Mouse (Mus musculus): ENCODE measurements around the gene Cux2. TPM values are rescaled to one million over a fixed set of nuclear protein-coding genes. Genes with fewer than 3 reads are reported as not detected.
A peak's percentile ranks its signal among the peaks of the same experiment; 100 is the strongest.

The Cux2 gene
- polyA plus RNA-seq, 1 experiment from 2014 or later, result 7.1 TPM

GRCm38 (mm10) chr5:121824121-121824520 lies 225.8 kb downstream of the Cux2 start:
- H3K4me3 ChIP-seq (replicated peaks), result no peak overlapping the region
- H3K9ac ChIP-seq, result no peak overlapping the region
- H3K27ac ChIP-seq, result peak overlapping the region; percentile 17; the same call in 1 of the 2 replicates
- WGBS, result 61% methylated on average over 4 of the region's 4 CpGs
- H3K9me3 ChIP-seq, result no peaks in the 10 kb centered on the region
- no peaks in the 10 kb centered on the region for H3K27me3 ChIP-seq (replicated peaks)
- H3K4me1 ChIP-seq (replicated peaks), result peaks cover 16% of the 10 kb centered on the region
- no peak for ATAC-seq
- H3K36me3 ChIP-seq, result peaks cover 11% of the 10 kb centered on the region
- no peak overlapping the region for H3K4me2 ChIP-seq (replicated peaks)

GRCm38 (mm10) chr5:121823668-121824067 lies 226.2 kb downstream of the Cux2 start:
- peaks cover 11% of the 10 kb centered on the region for H3K4me1 ChIP-seq (replicated peaks)
- WGBS, result 93% methylated on average over 1 of the region's 1 CpGs
- H3K4me3 ChIP-seq (replicated peaks), result no peak overlapping the region
- H3K27ac ChIP-seq, result no peak overlapping the region
- no peak overlapping the region for H3K4me2 ChIP-seq (replicated peaks)
- no peak for ATAC-seq
- no peaks in the 10 kb centered on the region for H3K9me3 ChIP-seq
- H3K36me3 ChIP-seq, result peaks cover 15% of the 10 kb centered on the region
- no peaks in the 10 kb centered on the region for H3K27me3 ChIP-seq (replicated peaks)
- no peak overlapping the region for H3K9ac ChIP-seq

GRCm38 (mm10) chr5:121822786-121823505 lies 227.0 kb downstream of the Cux2 start:
- peaks cover 22% of the 10 kb centered on the region for H3K36me3 ChIP-seq

GRCm38 (mm10) chr5:121821552-121821951 lies 228.3 kb downstream of the Cux2 start:
- Histone ChIP-seq H3K4me3 (replicated peaks) (no peak overlapping the region), H3K27me3 (replicated peaks) (no peaks in the 10 kb centered on the region), H3K4me1 (replicated peaks) (0 out of 2 replicates have a peak, but pooled peaks cover 7% of the 10 kb centered on the region), H3K36me3 (peaks cover 32% of the 10 kb centered on the region), H3K4me2 (replicated peaks) (no peak overlapping the region), H3K9ac (no peak overlapping the region), H3K9me3 (no peaks in the 10 kb centered on the region), H3K27ac (no peak overlapping the region)
- 75% methylated on average over 5 of the region's 5 CpGs for WGBS
- ATAC-seq, result no peak

More at GRCm38 (mm10) chr5:121822786-121823505, 227.0 kb downstream of the Cux2 start:
- no peak overlapping the region for H3K4me3 ChIP-seq (replicated peaks)
- peaks cover 7% of the 10 kb centered on the region; the same call in 1 of the 2 replicates for H3K4me1 ChIP-seq (replicated peaks)
- H3K9ac ChIP-seq, result no peak overlapping the region
- ATAC-seq, result no peak
- H3K27ac ChIP-seq, result no peak overlapping the region
- H3K4me2 ChIP-seq (replicated peaks), result no peak overlapping the region
- H3K27me3 ChIP-seq (replicated peaks), result no peaks in the 10 kb centered on the region
- 76% methylated on average over 7 of the region's 7 CpGs for WGBS
- H3K9me3 ChIP-seq, result no peaks in the 10 kb centered on the region

GRCm38 (mm10) chr5:121821116-121821515 lies 228.8 kb downstream of the Cux2 start:
- Histone ChIP-seq H3K9me3 (no peaks in the 10 kb centered on the region), H3K4me3 (replicated peaks) (no peak overlapping the region), H3K36me3 (peaks cover 33% of the 10 kb centered on the region), H3K27me3 (replicated peaks) (no peaks in the 10 kb centered on the region), H3K4me1 (replicated peaks) (0 out of 2 replicates have a peak, but pooled peaks cover 7% of the 10 kb centered on the region), H3K27ac (no peak overlapping the region), H3K9ac (no peak overlapping the region), H3K4me2 (replicated peaks) (no peak overlapping the region)
- ATAC-seq, result no peak
- 90% methylated on average over 5 of the region's 5 CpGs for WGBS

- Histone ChIP-seq H3K4me2 (replicated peaks) (no peak overlapping the region), H3K36me3 (peaks cover 37% of the 10 kb centered on the region), H3K27me3 (replicated peaks) (no peaks in the 10 kb centered on the region), H3K4me1 (replicated peaks) (0 out of 2 replicates have a peak, but pooled peaks cover 7% of the 10 kb centered on the region), H3K27ac (no peak overlapping the region), H3K9ac (no peak overlapping the region), H3K9me3 (no peaks in the 10 kb centered on the region), H3K4me3 (replicated peaks) (no peak overlapping the region)
- 79% methylated on average over 3 of the region's 3 CpGs for WGBS
- no peak; the same call in 1 of the 2 replicates for ATAC-seq
These were observed 229.2 kb downstream of the Cux2 start for GRCm38 (mm10) chr5:121820657-121821056.

- WGBS, result 75% methylated on average over 2 of the region's 2 CpGs
- H3K4me2 ChIP-seq (replicated peaks), result no peak overlapping the region
- H3K9me3 ChIP-seq, result no peaks in the 10 kb centered on the region
- 0 out of 2 replicates have a peak, but pooled peaks cover 7% of the 10 kb centered on the region for H3K4me1 ChIP-seq (replicated peaks)
- H3K36me3 ChIP-seq, result peaks cover 37% of the 10 kb centered on the region
- no peak overlapping the region for H3K27ac ChIP-seq
- H3K4me3 ChIP-seq (replicated peaks), result no peak overlapping the region
- ATAC-seq, result no peak
- no peak overlapping the region for H3K9ac ChIP-seq
- H3K27me3 ChIP-seq (replicated peaks), result no peaks in the 10 kb centered on the region
These were observed 229.7 kb downstream of the Cux2 start for GRCm38 (mm10) chr5:121820161-121820560.

GRCm38 (mm10) chr5:121819559-121819958 lies 230.3 kb downstream of the Cux2 start:
- ATAC-seq, result no peak
- 92% methylated on average over 5 of the region's 5 CpGs for WGBS
- 0 out of 2 replicates have a peak, but pooled peaks cover 8% of the 10 kb centered on the region for H3K4me1 ChIP-seq (replicated peaks)
- no peaks in the 10 kb centered on the region for H3K27me3 ChIP-seq (replicated peaks)
- no peak overlapping the region for H3K9ac ChIP-seq
- no peak overlapping the region for H3K27ac ChIP-seq
- no peak overlapping the region for H3K4me3 ChIP-seq (replicated peaks)
- no peak overlapping the region for H3K4me2 ChIP-seq (replicated peaks)
- H3K9me3 ChIP-seq, result no peaks in the 10 kb centered on the region
- H3K36me3 ChIP-seq, result peaks cover 39% of the 10 kb centered on the region

GRCm38 (mm10) chr5:121818862-121819261 lies 231.0 kb downstream of the Cux2 start:
- Histone ChIP-seq H3K4me2 (replicated peaks) (no peak overlapping the region), H3K36me3 (peaks cover 39% of the 10 kb centered on the region), H3K4me1 (replicated peaks) (0 out of 2 replicates have a peak, but pooled peaks cover 2% of the 10 kb centered on the region), H3K9me3 (no peaks in the 10 kb centered on the region), H3K27ac (no peak overlapping the region), H3K27me3 (replicated peaks) (no peaks in the 10 kb centered on the region), H3K9ac (no peak overlapping the region), H3K4me3 (replicated peaks) (no peak overlapping the region)
- WGBS, result 87% methylated on average over 4 of the region's 4 CpGs
- ATAC-seq, result no peak

GRCm38 (mm10) chr5:121818401-121818800 lies 231.5 kb downstream of the Cux2 start:
- H3K4me2 ChIP-seq (replicated peaks), result no peak overlapping the region
- H3K27ac ChIP-seq, result no peak overlapping the region
- 92% methylated on average over 7 of the region's 7 CpGs for WGBS
- H3K9ac ChIP-seq, result no peak overlapping the region
- no peak for ATAC-seq
- H3K27me3 ChIP-seq (replicated peaks), result no peaks in the 10 kb centered on the region
- H3K4me3 ChIP-seq (replicated peaks), result no peak overlapping the region
- 0 out of 2 replicates have a peak, but pooled peaks cover 2% of the 10 kb centered on the region for H3K4me1 ChIP-seq (replicated peaks)
- peaks cover 40% of the 10 kb centered on the region for H3K36me3 ChIP-seq
- no peaks in the 10 kb centered on the region for H3K9me3 ChIP-seq

GRCm38 (mm10) chr5:121817551-121817950 lies 232.4 kb downstream of the Cux2 start:
- Histone ChIP-seq H3K9ac (no peak overlapping the region), H3K9me3 (no peaks in the 10 kb centered on the region), H3K4me1 (replicated peaks) (0 out of 2 replicates have a peak, but pooled peaks cover 2% of the 10 kb centered on the region), H3K4me2 (replicated peaks) (no peak overlapping the region), H3K36me3 (peaks cover 45% of the 10 kb centered on the region), H3K4me3 (replicated peaks) (no peak overlapping the region), H3K27ac (no peak overlapping the region), H3K27me3 (replicated peaks) (no peaks in the 10 kb centered on the region)
- no peak for ATAC-seq
- WGBS, result 85% methylated on average over 9 of the region's 9 CpGs

GRCm38 (mm10) chr5:121816611-121817010 lies 233.3 kb downstream of the Cux2 start:
- no peak for ATAC-seq

More at GRCm38 (mm10) chr5:121816611-121817010, 233.3 kb downstream of the Cux2 start:
- H3K9me3 ChIP-seq, result no peaks in the 10 kb centered on the region
- H3K4me2 ChIP-seq (replicated peaks), result no peak overlapping the region
- no peak overlapping the region for H3K27ac ChIP-seq
- 91% methylated on average over 2 of the region's 2 CpGs for WGBS
- no peak overlapping the region for H3K4me3 ChIP-seq (replicated peaks)
- H3K4me1 ChIP-seq (replicated peaks), result 0 out of 2 replicates have a peak, but pooled peaks cover 2% of the 10 kb centered on the region
- H3K36me3 ChIP-seq, result peaks cover 54% of the 10 kb centered on the region
- H3K27me3 ChIP-seq (replicated peaks), result no peaks in the 10 kb centered on the region
- H3K9ac ChIP-seq, result no peak overlapping the region
